Mouse (Mus musculus): ENCODE data around the gene Fut2. TPM values are rescaled to one million over a fixed set of nuclear protein-coding genes. Genes with fewer than 3 reads are reported as not detected.

The Fut2 gene
- polyA plus RNA-seq, 1 experiment from 2014 or later = 0.05 TPM

DNA sequence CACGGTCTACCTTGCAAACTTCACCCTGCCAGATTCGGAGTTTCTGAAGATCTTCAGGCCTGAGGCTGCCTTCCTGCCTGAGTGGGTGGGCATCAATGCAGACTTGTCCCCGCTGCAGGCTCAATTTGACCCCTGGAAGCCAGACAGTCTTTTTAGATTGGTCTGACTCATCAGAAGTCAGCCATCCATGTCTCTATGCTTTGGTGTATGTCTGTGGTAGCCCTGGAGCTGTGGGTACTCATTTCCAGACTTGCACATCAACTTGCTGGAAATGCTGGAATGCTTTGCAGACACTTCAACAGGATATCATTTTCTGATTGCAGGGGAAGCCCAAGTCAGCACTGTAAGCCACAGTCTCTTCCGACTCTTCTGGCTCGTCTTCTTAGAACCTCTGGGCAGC, 46.6 kb downstream of the Fut2 start:
- no peak overlapping the region for H3K4me3 ChIP-seq (replicated peaks)
- no peaks in the 10 kb centered on the region for H3K36me3 ChIP-seq
- H3K27ac ChIP-seq = no peak overlapping the region
- 0 out of 2 replicates have a peak, but pooled peaks cover 5% of the 10 kb centered on the region for H3K4me1 ChIP-seq (replicated peaks)
- DNase-seq (no peak), ATAC-seq (ENCODE audit: low read depth) (no peak)
- H3K27me3 ChIP-seq = peaks cover 51% of the 10 kb centered on the region
- 66% methylated on average over 5 of the region's 5 CpGs for WGBS (ENCODE audit: insufficient replicate concordance)
- H3K4me2 ChIP-seq = no peak overlapping the region
- H3K9ac ChIP-seq = no peak overlapping the region
- H3K9me3 ChIP-seq (replicated peaks) = no peaks in the 10 kb centered on the region

DNA sequence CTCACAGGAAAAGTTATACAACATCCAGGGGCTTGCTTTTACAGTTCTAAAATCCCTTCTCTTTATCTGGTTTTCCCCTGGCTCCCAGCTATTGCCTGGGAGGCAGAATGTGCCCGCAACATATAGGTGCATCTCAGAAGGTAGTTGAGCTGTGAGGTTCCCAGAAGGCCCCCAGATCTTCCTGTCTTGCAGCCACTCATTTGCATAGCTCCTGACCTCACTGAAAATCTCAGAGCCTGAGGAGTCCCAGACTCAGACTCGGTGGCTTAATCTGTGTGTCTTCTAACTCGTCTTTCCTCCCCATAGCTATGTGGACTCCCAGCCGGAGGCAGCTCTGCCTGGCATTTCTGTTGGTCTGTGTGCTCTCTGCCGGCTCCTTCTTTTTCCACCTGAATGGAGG, 47.9 kb downstream of the Fut2 start:
- ATAC-seq (ENCODE audit: low read depth) = no peak
- no peaks in the 10 kb centered on the region for H3K9me3 ChIP-seq (replicated peaks)
- 60% methylated on average over 5 of the region's 5 CpGs for WGBS (ENCODE audit: insufficient replicate concordance)

DNA sequence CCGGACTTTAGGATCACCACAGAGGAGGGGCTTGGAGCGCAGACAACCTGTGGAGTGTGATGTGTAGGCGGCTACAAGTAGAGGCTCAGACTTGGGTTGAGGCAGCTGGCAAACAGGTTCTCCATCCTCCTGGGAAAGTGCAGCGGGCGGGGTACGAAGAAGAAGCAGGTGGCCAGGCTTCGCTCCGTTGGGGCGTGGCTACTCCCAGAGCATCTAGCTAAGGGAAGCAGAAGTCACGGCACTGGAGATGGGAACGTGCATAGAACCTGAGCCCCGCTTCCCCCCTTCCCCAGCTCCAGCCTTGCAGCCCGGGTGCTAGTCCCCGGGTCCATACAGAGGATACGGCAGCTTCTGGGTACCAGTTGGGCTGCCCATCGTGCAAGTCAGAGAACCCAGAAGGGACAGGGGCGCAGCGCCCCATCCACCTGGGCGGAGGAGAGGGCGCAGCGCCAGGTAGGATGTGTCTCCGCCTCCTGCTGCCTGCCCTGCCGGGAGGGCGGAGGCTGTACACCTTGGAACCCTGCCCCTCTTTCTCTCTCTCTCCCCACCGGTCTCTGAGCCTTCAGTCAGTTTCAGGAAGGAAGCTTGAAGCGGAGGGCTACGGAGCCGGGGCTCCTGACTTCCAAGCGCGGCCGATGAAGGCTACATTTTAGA, 49.0 kb downstream of the Fut2 start, which contains the start of gene Fut1:
Gene Fut1, plus strand, starts transcription at position 248 of the 654 bp plus-strand sequence.
- ATAC-seq (ENCODE audit: low read depth) (no peak), DNase-seq (no peak)
- 0 out of 2 replicates have a peak, but pooled peaks cover 5% of the 10 kb centered on the region for H3K4me1 ChIP-seq (replicated peaks)

More for the DNA sequence above, 47.9 kb downstream of the Fut2 start:
- peaks cover 51% of the 10 kb centered on the region for H3K27me3 ChIP-seq
- no peaks in the 10 kb centered on the region for H3K36me3 ChIP-seq
- no peak overlapping the region for H3K4me3 ChIP-seq (replicated peaks)
- H3K4me2 ChIP-seq = no peak overlapping the region
- no peak overlapping the region for H3K9ac ChIP-seq
- no peak for DNase-seq
- H3K4me1 ChIP-seq (replicated peaks) = 0 out of 2 replicates have a peak, but pooled peaks cover 5% of the 10 kb centered on the region
- no peak overlapping the region for H3K27ac ChIP-seq

DNA sequence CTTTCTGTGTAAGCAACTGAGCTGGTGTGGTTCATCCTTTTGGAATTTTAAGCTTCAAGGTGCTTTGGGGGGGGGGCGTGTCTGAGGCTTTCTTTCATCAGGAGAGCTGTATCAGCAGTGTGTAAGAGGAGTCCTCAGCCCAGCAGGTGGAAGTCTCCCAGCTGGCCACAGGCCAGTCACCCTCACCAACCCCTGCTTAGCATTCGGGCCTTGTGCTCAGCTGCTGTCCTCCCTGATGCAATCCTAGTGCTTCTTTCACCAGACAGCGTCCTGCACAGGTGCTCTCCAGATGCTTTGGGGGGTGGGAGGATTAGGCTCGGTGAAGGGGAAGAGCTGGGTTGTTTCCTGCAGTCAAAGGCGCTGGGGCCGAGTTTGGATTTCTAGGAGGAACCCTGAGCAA, 49.9 kb downstream of the Fut2 start:
- 30% methylated on average over 6 of the region's 6 CpGs for WGBS (ENCODE audit: insufficient replicate concordance)
- H3K36me3 ChIP-seq = no peaks in the 10 kb centered on the region
- H3K9ac ChIP-seq = no peak overlapping the region
- ATAC-seq (ENCODE audit: low read depth) = no peak
- H3K4me1 ChIP-seq (replicated peaks) = no peaks in the 10 kb centered on the region
- no peak overlapping the region for H3K4me3 ChIP-seq (replicated peaks)
- no peak for DNase-seq
- H3K27me3 ChIP-seq = peaks cover 51% of the 10 kb centered on the region
- no peak overlapping the region for H3K27ac ChIP-seq
- no peaks in the 10 kb centered on the region for H3K9me3 ChIP-seq (replicated peaks)
- no peak overlapping the region for H3K4me2 ChIP-seq

More for the DNA sequence above, 49.0 kb downstream of the Fut2 start, which contains the start of gene Fut1:
- Histone ChIP-seq H3K27me3 (peaks cover 51% of the 10 kb centered on the region), H3K27ac (no peak within 1 kb of the TSS), H3K4me3 (replicated peaks) (no peak within 1 kb of the TSS), H3K9ac (no peak within 1 kb of the TSS), H3K9me3 (replicated peaks) (no peaks in the 10 kb centered on the region), H3K36me3 (no peaks in the 10 kb centered on the region), H3K4me2 (no peak within 1 kb of the TSS)
- 12% methylated on average over 31 of the region's 31 CpGs for WGBS (ENCODE audit: insufficient replicate concordance)

DNA sequence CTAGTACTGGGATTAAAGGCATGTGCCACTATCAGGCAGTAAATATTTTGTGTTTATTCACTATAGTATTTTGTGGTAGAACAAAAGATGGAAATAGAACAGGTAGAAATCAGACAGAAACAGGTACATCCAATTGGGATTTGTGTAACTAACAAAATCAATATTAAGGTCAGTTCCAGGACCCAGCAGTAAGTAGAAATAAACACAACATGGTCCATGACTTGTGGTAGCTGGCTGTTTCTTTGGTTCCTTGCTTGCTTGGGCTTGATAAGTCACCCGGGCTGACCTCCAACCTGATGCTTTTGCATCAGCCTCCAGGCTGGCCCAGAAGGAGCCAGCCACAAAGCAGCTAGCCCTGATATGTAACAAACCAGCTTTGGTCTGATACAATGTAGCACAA, 56.7 kb downstream of the Fut2 start:
- Histone ChIP-seq H3K4me2 (no peak overlapping the region), H3K9ac (no peak overlapping the region), H3K9me3 (replicated peaks) (no peaks in the 10 kb centered on the region), H3K27me3 (no peaks in the 10 kb centered on the region), H3K36me3 (no peaks in the 10 kb centered on the region), H3K27ac (no peak overlapping the region), H3K4me3 (replicated peaks) (no peak overlapping the region), H3K4me1 (replicated peaks) (no peaks in the 10 kb centered on the region; the same call in 1 of the 2 replicates)
- no peak for DNase-seq
- no peak for ATAC-seq (ENCODE audit: low read depth)
- WGBS (ENCODE audit: insufficient replicate concordance) = 39% methylated on average over 1 of the region's 1 CpGs

DNA sequence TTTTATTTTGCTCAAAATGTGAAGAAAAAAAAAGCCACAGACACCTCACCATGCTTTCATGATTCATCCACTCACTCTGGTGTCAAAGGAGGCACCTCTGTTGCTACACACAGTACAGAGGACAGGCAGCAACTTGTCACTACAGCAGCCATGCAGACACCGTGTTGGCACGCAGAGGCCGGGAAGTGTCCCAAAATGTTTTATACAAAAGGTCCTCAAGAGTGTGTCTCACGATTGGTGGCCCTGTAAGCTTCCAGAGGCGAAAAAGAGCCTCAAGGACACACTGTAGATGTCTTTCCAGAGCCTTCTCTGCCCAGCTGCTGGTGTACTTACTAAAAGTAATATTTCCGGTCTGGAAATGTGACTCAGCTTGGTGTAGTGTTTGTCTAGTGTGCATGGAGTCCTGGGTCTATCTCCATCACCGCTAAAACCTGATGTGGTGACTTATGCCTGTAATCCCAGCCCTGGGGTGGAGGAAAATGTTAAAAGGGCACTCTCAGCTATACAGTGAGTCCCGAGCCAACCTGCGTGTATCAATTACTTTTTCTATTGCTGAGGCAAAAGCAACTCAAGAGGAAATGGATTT, 60.4 kb downstream of the Fut2 start:
- WGBS (ENCODE audit: insufficient replicate concordance) = 56% methylated on average over 9 of the region's 9 CpGs
- no peak overlapping the region for H3K9ac ChIP-seq
- H3K9me3 ChIP-seq (replicated peaks) = no peaks in the 10 kb centered on the region
- no peaks in the 10 kb centered on the region for H3K27me3 ChIP-seq
- no peak overlapping the region for H3K27ac ChIP-seq
- no peak overlapping the region for H3K4me2 ChIP-seq
- H3K36me3 ChIP-seq = no peaks in the 10 kb centered on the region
- H3K4me3 ChIP-seq (replicated peaks) = no peak overlapping the region
- H3K4me1 ChIP-seq (replicated peaks) = no peaks in the 10 kb centered on the region; the same call in 1 of the 2 replicates
- no peak for DNase-seq
- ATAC-seq (ENCODE audit: low read depth) = no peak

DNA sequence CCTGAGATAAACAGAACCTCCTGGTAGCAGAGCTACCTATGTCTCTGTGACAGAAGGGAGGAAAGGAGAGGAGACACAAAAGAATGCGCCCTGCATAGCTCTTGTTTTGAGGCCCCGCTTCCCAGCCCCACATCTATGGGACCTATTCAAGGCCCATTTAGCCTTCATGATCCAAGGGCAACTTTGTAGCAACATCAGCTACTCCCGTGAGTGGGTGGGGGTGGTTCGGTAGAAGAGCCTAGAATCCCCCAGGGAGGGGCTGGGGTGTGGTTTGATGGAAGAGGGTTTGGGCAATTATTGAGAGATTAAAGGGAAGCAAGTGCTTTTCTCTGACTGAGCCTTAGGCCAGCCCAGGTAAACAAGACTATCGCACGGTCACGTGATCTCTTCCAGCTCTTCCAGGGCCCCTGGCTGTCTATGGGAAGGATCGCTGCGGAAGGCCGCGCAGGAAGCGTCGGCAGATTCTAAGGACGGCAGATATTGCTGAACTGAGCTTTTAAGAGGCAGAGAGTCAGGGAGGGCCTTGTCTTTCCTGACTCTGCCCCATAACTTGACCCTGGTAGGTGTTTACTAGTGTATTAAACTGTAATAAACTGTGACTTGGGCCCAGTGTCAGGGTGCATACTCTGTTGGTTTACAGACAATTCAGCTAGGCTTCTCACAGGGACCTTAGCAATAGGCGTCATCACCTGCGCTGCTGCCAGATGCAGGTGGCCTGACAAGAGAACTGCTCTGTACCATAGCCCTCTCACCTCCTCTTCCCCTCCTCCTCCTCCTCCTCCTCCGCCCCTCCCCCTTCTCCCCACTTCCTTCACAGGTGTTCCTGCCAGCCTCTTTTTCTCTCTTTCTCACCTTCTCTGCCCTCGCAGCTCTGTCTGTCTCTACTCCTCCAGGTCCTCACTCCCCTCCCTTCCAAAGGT, 67.0 kb downstream of the Fut2 start:
- H3K4me2 ChIP-seq = no peak overlapping the region
- peaks cover 8% of the 10 kb centered on the region for H3K4me1 ChIP-seq (replicated peaks)
- no peak overlapping the region for H3K27ac ChIP-seq
- no peaks in the 10 kb centered on the region for H3K9me3 ChIP-seq (replicated peaks)
- H3K36me3 ChIP-seq = no peaks in the 10 kb centered on the region
- no peaks in the 10 kb centered on the region for H3K27me3 ChIP-seq
- WGBS (ENCODE audit: insufficient replicate concordance) = 48% methylated on average over 18 of the region's 18 CpGs
- ATAC-seq (ENCODE audit: low read depth) = no peak
- DNase-seq = no peak
- no peak overlapping the region for H3K4me3 ChIP-seq (replicated peaks)
- H3K9ac ChIP-seq = no peak overlapping the region; the same call in 1 of the 2 replicates

Other genes starting within 250 kb of the Fut2 start
- not detected in 2 replicates for gene Lhb, start 245.6 kb downstream of the Fut2 start, polyA plus RNA-seq (2015; fragmentation: Nextera tagmentation; extraction: Ambion mirVana)
- 4.1 and 5.1 TPM in 2 replicates for gene Gys1, start 231.6 kb downstream of the Fut2 start, polyA plus RNA-seq (2015; fragmentation: Nextera tagmentation; extraction: Ambion mirVana)
- 111 and 119 TPM in 2 replicates for gene Ruvbl2, start 228.3 kb downstream of the Fut2 start, polyA plus RNA-seq (2015; fragmentation: Nextera tagmentation; extraction: Ambion mirVana)
- 7,621 and 8,262 TPM in 2 replicates for gene Ftl1, start 206.5 kb downstream of the Fut2 start, polyA plus RNA-seq (2015; fragmentation: Nextera tagmentation; extraction: Ambion mirVana)
- gene Bax, start 199.5 kb downstream of the Fut2 start, polyA plus RNA-seq (2015; fragmentation: Nextera tagmentation; extraction: Ambion mirVana) = 104 and 106 TPM in 2 replicates
- gene Tulp2, start 184.5 kb downstream of the Fut2 start, polyA plus RNA-seq (2015; fragmentation: Nextera tagmentation; extraction: Ambion mirVana) = 0.80 and 0.87 TPM in 2 replicates
- not detected in 2 replicates for gene Gm45808, start 179.6 kb downstream of the Fut2 start, polyA plus RNA-seq (2015; fragmentation: Nextera tagmentation; extraction: Ambion mirVana)
- 2.0 and 2.2 TPM in 2 replicates for gene Dhdh, start 177.6 kb downstream of the Fut2 start, polyA plus RNA-seq (2015; fragmentation: Nextera tagmentation; extraction: Ambion mirVana)
- gene Nucb1, start 156.0 kb downstream of the Fut2 start, polyA plus RNA-seq (2015; fragmentation: Nextera tagmentation; extraction: Ambion mirVana) = 110 and 127 TPM in 2 replicates
- 180 and 197 TPM in 2 replicates for gene Ppp1r15a, start 140.1 kb downstream of the Fut2 start, polyA plus RNA-seq (2015; fragmentation: Nextera tagmentation; extraction: Ambion mirVana)
- gene Plekha4, start 140.1 kb downstream of the Fut2 start, polyA plus RNA-seq (2015; fragmentation: Nextera tagmentation; extraction: Ambion mirVana) = 0.43 and 0.52 TPM in 2 replicates
- 1.3 and 1.9 TPM in 2 replicates for gene Hsd17b14, start 111.5 kb downstream of the Fut2 start, polyA plus RNA-seq (2015; fragmentation: Nextera tagmentation; extraction: Ambion mirVana)
- gene Bcat2, start 96.2 kb downstream of the Fut2 start, polyA plus RNA-seq (2015; fragmentation: Nextera tagmentation; extraction: Ambion mirVana) = 44.1 and 45.4 TPM in 2 replicates
- gene Fgf21, start 50.9 kb downstream of the Fut2 start, polyA plus RNA-seq (2015; fragmentation: Nextera tagmentation; extraction: Ambion mirVana) = not detected in 2 replicates
- gene Fut1, start 49.1 kb downstream of the Fut2 start, polyA plus RNA-seq (2015; fragmentation: Nextera tagmentation; extraction: Ambion mirVana) = not detected in 2 replicates
- gene Izumo1, start 44.6 kb downstream of the Fut2 start, polyA plus RNA-seq (2015; fragmentation: Nextera tagmentation; extraction: Ambion mirVana) = 0.10 TPM in 1 of 2 replicates, not detected in the other
- 2.4 and 2.5 TPM in 2 replicates for gene Rasip1, start 38.9 kb downstream of the Fut2 start, polyA plus RNA-seq (2015; fragmentation: Nextera tagmentation; extraction: Ambion mirVana)
- 0.46 and 0.51 TPM in 2 replicates for gene Mamstr, start 26.4 kb downstream of the Fut2 start, polyA plus RNA-seq (2015; fragmentation: Nextera tagmentation; extraction: Ambion mirVana)
- not detected in 2 replicates for gene Ntn5, start 17.6 kb upstream of the Fut2 start, polyA plus RNA-seq (2015; fragmentation: Nextera tagmentation; extraction: Ambion mirVana)
- 0.07 TPM in 1 of 2 replicates, not detected in the other for gene Sec1, start 28.0 kb upstream of the Fut2 start, polyA plus RNA-seq (2015; fragmentation: Nextera tagmentation; extraction: Ambion mirVana)
- gene Car11, start 33.4 kb upstream of the Fut2 start, polyA plus RNA-seq (2015; fragmentation: Nextera tagmentation; extraction: Ambion mirVana) = 0.34 and 0.44 TPM in 2 replicates
- gene Dbp, start 38.7 kb upstream of the Fut2 start, polyA plus RNA-seq (2015; fragmentation: Nextera tagmentation; extraction: Ambion mirVana) = 0.43 and 0.64 TPM in 2 replicates
- gene Rpl18, start 49.1 kb upstream of the Fut2 start, polyA plus RNA-seq (2015; fragmentation: Nextera tagmentation; extraction: Ambion mirVana) = 761 and 840 TPM in 2 replicates
- gene Sphk2, start 51.6 kb upstream of the Fut2 start, polyA plus RNA-seq (2015; fragmentation: Nextera tagmentation; extraction: Ambion mirVana) = 11.4 and 11.7 TPM in 2 replicates
- 0.37 and 0.47 TPM in 2 replicates for gene Fam83e, start 54.8 kb upstream of the Fut2 start, polyA plus RNA-seq (2015; fragmentation: Nextera tagmentation; extraction: Ambion mirVana)
- not detected in 2 replicates for gene Spaca4, start 59.4 kb upstream of the Fut2 start, polyA plus RNA-seq (2015; fragmentation: Nextera tagmentation; extraction: Ambion mirVana)
- gene Lmtk3, start 117.3 kb upstream of the Fut2 start, polyA plus RNA-seq (2015; fragmentation: Nextera tagmentation; extraction: Ambion mirVana) = not detected in 2 replicates
- 0.45 and 0.68 TPM in 2 replicates for gene Sult2b1, start 118.3 kb upstream of the Fut2 start, polyA plus RNA-seq (2015; fragmentation: Nextera tagmentation; extraction: Ambion mirVana)
- gene Cyth2, start 148.2 kb upstream of the Fut2 start, polyA plus RNA-seq (2015; fragmentation: Nextera tagmentation; extraction: Ambion mirVana) = 36.1 and 36.6 TPM in 2 replicates
- 0.12 and 0.23 TPM in 2 replicates for gene Kcnj14, start 158.4 kb upstream of the Fut2 start, polyA plus RNA-seq (2015; fragmentation: Nextera tagmentation; extraction: Ambion mirVana)
- 48.4 and 49.2 TPM in 2 replicates for gene Grwd1, start 164.6 kb upstream of the Fut2 start, polyA plus RNA-seq (2015; fragmentation: Nextera tagmentation; extraction: Ambion mirVana)
- 22.9 and 23.8 TPM in 2 replicates for gene Kdelr1, start 206.4 kb upstream of the Fut2 start, polyA plus RNA-seq (2015; fragmentation: Nextera tagmentation; extraction: Ambion mirVana)
- 0.07 TPM in 2 replicates for gene Grin2d, start 212.0 kb upstream of the Fut2 start, polyA plus RNA-seq (2015; fragmentation: Nextera tagmentation; extraction: Ambion mirVana)
- gene Syngr4, start 230.3 kb upstream of the Fut2 start, polyA plus RNA-seq (2015; fragmentation: Nextera tagmentation; extraction: Ambion mirVana) = 0.76 and 0.86 TPM in 2 replicates
- 3.6 and 3.8 TPM in 2 replicates for gene Tmem143, start 230.5 kb upstream of the Fut2 start, polyA plus RNA-seq (2015; fragmentation: Nextera tagmentation; extraction: Ambion mirVana)

Measured in liver, embryonic 13.5 days (tissue).